Mouse (Mus musculus): ENCODE measurements at regions not wholly inside any gene's neighbourhood (a gene's known extent, or its start where the extent isn't known, plus 50 kb on each side); places are given as distances from the start of the nearest gene placed in this dataset.
"Not testable (repeated sequence)": the region's sequence is repeated elsewhere in the genome, so short reads cannot be mapped to it uniquely, and the experiment has no call there.

DNA sequence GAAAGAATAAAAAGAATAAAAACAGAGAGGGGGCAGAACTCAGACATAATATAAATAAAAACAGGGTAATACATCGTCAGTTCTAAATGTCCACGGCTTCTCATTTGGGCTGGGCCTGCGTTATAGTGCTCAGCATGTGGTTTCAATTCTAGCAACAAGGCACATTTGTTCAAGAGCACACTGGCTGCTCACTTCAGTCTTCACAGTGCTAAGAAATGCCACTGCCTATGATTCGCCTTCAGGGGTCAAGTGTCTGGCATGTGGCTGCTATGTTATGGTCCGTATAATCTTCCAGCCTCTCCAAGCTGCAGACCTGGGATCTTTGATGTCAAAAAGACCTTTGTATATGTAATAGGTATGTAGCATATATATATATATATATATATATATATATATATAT is 210.8 kb upstream of the Intu start:
- WGBS: 8% methylated on average over 5 of the region's 5 CpGs
- Histone ChIP-seq H3K4me2 (no peak overlapping the region), H3K27ac (peak overlapping the region; percentile 80; the same call in 1 of the 2 replicates), H3K9me3 (no peaks in the 10 kb centered on the region), H3K9ac (replicated peaks) (no peak overlapping the region), H3K27me3 (no peaks in the 10 kb centered on the region), H3K36me3 (no peaks in the 10 kb centered on the region), H3K4me1 (replicated peaks) (peaks cover 24% of the 10 kb centered on the region), H3K4me3 (replicated peaks) (no peak overlapping the region)
- ATAC-seq (ENCODE audit: insufficient number of reproducible peaks, insufficient read depth, low FRiP score, low TSS enrichment, low read depth): peak; percentile 75

DNA sequence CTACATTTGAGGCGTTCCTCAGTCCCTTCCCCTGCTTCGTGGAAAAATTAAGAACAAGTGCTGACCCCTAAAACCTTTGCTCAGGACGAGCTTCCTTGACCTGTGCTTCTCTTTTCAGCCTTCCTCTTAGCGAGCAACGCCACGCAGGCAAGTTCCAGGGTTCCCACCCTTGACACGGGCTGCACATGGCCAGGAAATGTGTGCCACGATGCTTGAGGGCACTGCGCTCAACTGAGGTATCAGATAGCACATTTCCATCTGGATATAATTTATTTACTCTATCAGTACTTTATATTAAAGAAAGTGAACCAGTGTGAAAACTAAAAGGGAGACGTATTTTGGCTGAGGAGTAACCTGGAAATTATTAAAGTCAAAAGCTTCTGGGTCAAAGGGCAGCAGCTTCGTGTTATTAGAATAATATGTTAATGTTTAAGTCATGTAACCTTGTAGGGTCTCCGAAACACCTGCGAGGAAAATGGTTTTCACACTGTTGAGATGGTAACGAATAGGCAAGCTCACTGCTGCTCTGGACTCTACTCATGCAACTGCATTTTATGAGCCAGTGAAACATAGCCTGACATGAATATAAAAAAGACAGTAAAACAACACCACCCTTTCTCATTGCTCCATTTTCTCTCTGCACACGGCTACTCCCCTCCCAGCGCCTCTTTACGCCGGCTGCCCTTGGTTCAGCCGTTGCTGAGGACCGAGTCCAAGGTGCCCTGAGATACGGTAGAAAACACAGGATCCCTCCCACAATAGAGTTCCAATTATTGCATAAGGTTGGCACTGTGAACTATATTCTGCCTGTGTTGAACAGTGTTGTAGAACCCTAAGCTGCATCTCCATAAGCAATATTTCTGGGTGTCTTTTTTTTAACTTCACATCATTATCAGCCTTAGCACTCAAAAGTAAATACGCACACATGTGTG is 204.9 kb upstream of the Intu start:
- H3K4me3 ChIP-seq (replicated peaks): no peak overlapping the region
- H3K27me3 ChIP-seq: no peaks in the 10 kb centered on the region
- no peaks in the 10 kb centered on the region for H3K9me3 ChIP-seq
- H3K9ac ChIP-seq (replicated peaks): no peak overlapping the region
- peak overlapping the region; percentile 71 for H3K27ac ChIP-seq
- peak; percentile 83 for ATAC-seq (ENCODE audit: insufficient number of reproducible peaks, insufficient read depth, low FRiP score, low TSS enrichment, low read depth)
- peak overlapping the region; percentile 16; the same call in 1 of the 2 replicates for H3K4me2 ChIP-seq
- WGBS: 26% methylated on average over 22 of the region's 22 CpGs
- peaks cover 28% of the 10 kb centered on the region for H3K4me1 ChIP-seq (replicated peaks)
- H3K36me3 ChIP-seq: no peaks in the 10 kb centered on the region

DNA sequence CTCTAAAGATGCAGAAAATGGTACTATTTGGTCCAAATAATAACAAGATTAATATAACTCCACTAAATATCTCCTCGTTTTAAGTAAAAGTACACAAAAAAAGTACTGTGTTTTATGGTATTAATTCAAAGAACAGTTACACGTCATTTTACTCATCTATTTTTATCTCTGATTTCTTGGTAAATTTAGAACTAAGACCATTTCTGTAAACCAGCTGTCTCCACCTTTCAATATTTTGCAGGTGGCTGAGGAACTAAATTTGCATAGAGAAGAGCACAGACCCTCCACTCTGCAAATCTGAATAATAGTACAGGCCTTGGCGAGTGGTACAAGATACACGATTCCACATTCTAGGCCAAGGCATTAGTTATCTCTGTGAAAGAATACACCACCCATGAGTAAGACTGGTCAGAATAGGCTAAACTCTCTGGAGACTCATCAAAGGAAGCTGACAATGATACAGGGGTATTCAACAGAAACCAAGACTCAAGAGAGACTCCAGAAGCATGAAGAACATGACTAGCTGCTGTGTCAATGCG is 191.5 kb upstream of the Intu start:
- Histone ChIP-seq H3K27ac (no peak overlapping the region), H3K9me3 (0 out of 2 replicates have a peak, but pooled peaks cover 4% of the 10 kb centered on the region), H3K4me3 (replicated peaks) (no peak overlapping the region), H3K4me1 (replicated peaks) (no peaks in the 10 kb centered on the region; the same call in 1 of the 2 replicates), H3K27me3 (no peaks in the 10 kb centered on the region), H3K9ac (replicated peaks) (no peak overlapping the region), H3K36me3 (no peaks in the 10 kb centered on the region), H3K4me2 (no peak overlapping the region)
- ATAC-seq (ENCODE audit: insufficient number of reproducible peaks, insufficient read depth, low FRiP score, low TSS enrichment, low read depth): no peak
- WGBS: 88% methylated on average over 5 of the region's 5 CpGs

DNA sequence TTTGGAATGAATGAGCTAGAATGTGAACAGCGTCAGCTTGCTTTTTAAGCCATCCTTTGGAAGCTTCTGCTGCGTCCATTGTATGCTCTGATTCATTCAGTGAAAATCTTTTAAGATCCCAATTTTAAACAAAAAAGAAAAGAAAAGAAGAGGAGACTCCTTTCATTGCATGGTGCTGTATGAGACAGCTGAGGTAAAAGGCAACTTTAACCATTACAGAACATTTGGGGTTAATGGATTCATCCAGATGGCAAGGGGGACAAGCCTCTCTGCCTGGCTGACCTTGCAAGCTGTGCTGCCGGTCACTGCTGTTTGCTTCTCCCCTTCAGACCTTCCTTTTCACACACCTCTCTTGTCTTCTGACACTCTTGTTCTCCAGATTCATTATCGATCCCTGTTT is 176.0 kb upstream of the Intu start:
- WGBS: 72% methylated on average over 4 of the region's 4 CpGs
- Histone ChIP-seq H3K27me3 (no peaks in the 10 kb centered on the region; the same call in 1 of the 2 replicates), H3K4me2 (no peak overlapping the region), H3K9ac (replicated peaks) (no peak overlapping the region), H3K4me1 (replicated peaks) (peaks cover 4% of the 10 kb centered on the region; the same call in 1 of the 2 replicates), H3K27ac (no peak overlapping the region), H3K4me3 (replicated peaks) (no peak overlapping the region), H3K36me3 (no peaks in the 10 kb centered on the region), H3K9me3 (no peaks in the 10 kb centered on the region)
- ATAC-seq (ENCODE audit: insufficient number of reproducible peaks, insufficient read depth, low FRiP score, low TSS enrichment, low read depth): no peak

DNA sequence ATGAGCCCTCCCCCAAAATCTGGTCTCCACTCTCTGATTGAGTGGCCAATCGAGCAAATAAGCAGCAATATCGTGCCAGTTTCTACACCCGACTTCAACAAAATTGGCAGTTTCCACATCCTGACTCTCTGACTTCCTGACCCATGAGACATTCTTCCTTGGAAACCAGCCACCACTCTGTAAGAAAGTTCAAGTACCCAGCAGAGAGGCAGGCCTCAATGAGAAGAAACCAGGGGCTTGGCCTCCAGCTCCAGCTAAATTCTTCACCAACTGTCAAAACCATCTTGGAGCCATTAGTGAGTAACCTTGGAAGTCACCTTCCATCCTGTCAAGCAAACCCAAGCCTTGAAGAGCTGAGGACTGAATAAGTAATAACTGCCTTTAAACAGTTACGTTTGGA is 162.7 kb upstream of the Intu start:
- no peak overlapping the region for H3K4me2 ChIP-seq
- H3K4me3 ChIP-seq (replicated peaks): no peak overlapping the region
- H3K9me3 ChIP-seq: no peaks in the 10 kb centered on the region
- no peak overlapping the region for H3K27ac ChIP-seq
- 86% methylated on average over 4 of the region's 4 CpGs for WGBS
- ATAC-seq (ENCODE audit: insufficient number of reproducible peaks, insufficient read depth, low FRiP score, low TSS enrichment, low read depth): no peak
- 0 out of 2 replicates have a peak, but pooled peaks cover 3% of the 10 kb centered on the region for H3K4me1 ChIP-seq (replicated peaks)
- H3K36me3 ChIP-seq: no peaks in the 10 kb centered on the region
- H3K27me3 ChIP-seq: no peaks in the 10 kb centered on the region
- no peak overlapping the region for H3K9ac ChIP-seq (replicated peaks)

DNA sequence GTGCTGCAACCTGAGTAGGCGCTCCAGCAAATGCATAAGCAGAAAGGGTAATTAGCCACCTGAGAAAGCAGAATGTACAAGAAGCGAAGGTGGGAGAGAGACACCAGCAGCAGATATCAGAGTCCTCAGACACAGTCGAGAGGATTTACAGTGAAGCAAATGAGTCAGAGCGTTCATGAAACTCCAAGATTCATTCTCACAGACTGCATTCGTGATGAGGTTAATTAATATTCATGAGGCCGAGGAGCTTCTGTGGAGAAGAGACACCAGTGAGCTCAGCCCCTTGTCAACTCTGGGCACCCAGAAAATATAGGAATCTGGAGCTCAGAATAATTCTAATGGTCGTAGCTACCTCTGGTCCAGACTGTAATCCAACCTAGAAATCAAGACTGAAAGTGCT is 159.7 kb upstream of the Intu start:
- Histone ChIP-seq H3K4me3 (replicated peaks) (no peak overlapping the region), H3K4me2 (no peak overlapping the region), H3K27me3 (no peaks in the 10 kb centered on the region), H3K27ac (no peak overlapping the region), H3K9ac (replicated peaks) (no peak overlapping the region), H3K9me3 (no peaks in the 10 kb centered on the region), H3K36me3 (no peaks in the 10 kb centered on the region), H3K4me1 (replicated peaks) (no peaks in the 10 kb centered on the region)
- WGBS: 64% methylated on average over 7 of the region's 7 CpGs
- ATAC-seq (ENCODE audit: insufficient number of reproducible peaks, insufficient read depth, low FRiP score, low TSS enrichment, low read depth): no peak

DNA sequence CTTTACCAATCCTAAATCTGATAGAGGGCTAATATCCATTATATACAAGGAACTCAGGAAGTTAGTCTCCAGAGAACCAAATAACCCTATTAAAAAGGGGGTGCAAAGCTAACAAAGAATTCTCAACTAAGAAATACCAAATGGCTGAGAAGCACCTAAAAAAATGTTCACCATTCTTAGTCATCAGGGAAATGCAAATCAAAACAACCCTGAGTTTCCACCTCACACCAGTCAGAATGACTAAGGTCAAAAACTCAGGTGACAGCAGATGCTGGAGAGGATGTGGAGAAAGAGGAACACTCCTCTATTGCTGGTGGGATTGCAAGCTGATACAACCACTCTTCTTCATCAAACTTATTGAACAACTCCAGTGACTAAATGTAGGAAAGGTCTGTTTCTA is 154.9 kb upstream of the Intu start:
- H3K4me3 ChIP-seq (replicated peaks); H3K27ac ChIP-seq; H3K9me3 ChIP-seq; H3K36me3 ChIP-seq; ATAC-seq (ENCODE audit: insufficient number of reproducible peaks, insufficient read depth, low FRiP score, low TSS enrichment, low read depth); H3K4me1 ChIP-seq (replicated peaks); H3K9ac ChIP-seq (replicated peaks); H3K27me3 ChIP-seq; H3K4me2 ChIP-seq: not testable (repeated sequence)

DNA sequence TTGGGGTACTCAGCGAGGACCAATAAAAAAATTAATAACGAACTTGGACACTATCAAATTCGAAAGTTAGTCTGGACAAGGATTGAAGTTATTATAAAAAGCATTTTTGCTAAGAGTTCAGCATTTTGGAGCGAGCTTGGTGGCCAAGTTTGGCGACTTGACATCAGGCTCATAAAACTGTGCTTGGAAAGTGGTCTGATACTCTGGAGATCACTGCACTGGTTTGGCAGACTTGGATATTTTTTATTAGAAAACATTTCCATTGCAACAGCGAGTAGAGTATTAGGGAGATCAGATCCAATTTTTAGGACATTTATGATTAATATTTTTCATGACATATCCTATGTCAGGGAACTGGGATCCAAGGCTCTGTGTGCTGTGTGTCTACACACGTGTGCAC is 153.7 kb upstream of the Intu start:
- 70% methylated on average over 7 of the region's 7 CpGs for WGBS
- no peak for ATAC-seq (ENCODE audit: insufficient number of reproducible peaks, insufficient read depth, low FRiP score, low TSS enrichment, low read depth)
- Histone ChIP-seq H3K9me3 (no peaks in the 10 kb centered on the region), H3K9ac (replicated peaks) (no peak overlapping the region), H3K27me3 (no peaks in the 10 kb centered on the region), H3K4me2 (no peak overlapping the region), H3K4me3 (replicated peaks) (no peak overlapping the region), H3K36me3 (no peaks in the 10 kb centered on the region), H3K27ac (no peak overlapping the region), H3K4me1 (replicated peaks) (peaks cover 6% of the 10 kb centered on the region; the same call in 1 of the 2 replicates)

DNA sequence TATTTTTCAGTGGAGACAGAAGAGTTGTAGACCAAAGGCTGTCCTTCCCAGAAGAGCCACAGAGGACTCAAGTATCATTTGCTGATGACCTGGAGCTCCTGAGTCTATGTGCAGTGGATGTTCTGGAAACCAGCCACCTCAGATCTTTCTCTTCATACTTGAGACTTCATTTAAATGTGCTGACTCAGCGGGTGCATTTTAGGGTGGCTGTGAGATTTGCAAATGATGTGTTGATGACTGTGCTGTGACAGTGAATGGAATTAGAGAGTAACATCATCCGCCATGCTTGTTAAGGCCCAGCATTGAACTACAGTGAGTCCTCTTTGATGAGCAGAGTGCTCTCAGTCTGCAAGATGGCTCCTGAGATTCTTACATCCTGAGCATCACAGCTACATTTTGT is 152.0 kb upstream of the Intu start:
- H3K4me2 ChIP-seq: no peak overlapping the region
- H3K4me3 ChIP-seq (replicated peaks): no peak overlapping the region
- no peak overlapping the region for H3K27ac ChIP-seq
- H3K9me3 ChIP-seq: no peaks in the 10 kb centered on the region
- WGBS: 85% methylated on average over 2 of the region's 2 CpGs
- H3K36me3 ChIP-seq: no peaks in the 10 kb centered on the region
- H3K27me3 ChIP-seq: no peaks in the 10 kb centered on the region
- peaks cover 6% of the 10 kb centered on the region; the same call in 1 of the 2 replicates for H3K4me1 ChIP-seq (replicated peaks)
- ATAC-seq (ENCODE audit: insufficient number of reproducible peaks, insufficient read depth, low FRiP score, low TSS enrichment, low read depth): no peak
- H3K9ac ChIP-seq (replicated peaks): no peak overlapping the region

DNA sequence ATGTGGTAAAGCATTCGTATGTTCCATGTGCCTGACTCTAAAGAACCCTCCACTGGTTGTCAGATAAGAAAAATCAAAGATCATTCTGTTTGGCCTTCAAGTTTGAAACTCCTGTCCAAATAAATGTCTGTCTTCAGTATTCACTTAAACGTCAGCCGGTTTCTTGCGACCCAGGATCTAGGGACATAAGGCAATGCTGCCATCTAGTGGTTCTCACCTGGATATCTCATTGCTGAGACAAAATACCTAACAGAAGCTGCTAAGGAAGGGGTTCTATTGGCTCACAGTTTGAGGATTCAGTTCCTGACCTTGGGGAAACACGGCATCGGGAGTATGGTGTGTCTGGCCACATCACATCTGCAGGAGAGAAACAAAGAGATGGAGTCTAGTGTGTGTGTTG is 139.5 kb upstream of the Intu start:
- ATAC-seq (ENCODE audit: insufficient number of reproducible peaks, insufficient read depth, low FRiP score, low TSS enrichment, low read depth): no peak
- H3K4me2 ChIP-seq: no peak overlapping the region
- H3K9ac ChIP-seq (replicated peaks): no peak overlapping the region
- no peak overlapping the region for H3K4me3 ChIP-seq (replicated peaks)
- no peak overlapping the region for H3K27ac ChIP-seq
- no peaks in the 10 kb centered on the region for H3K36me3 ChIP-seq
- whole genome bisulfite sequencing: 53% methylated on average over 6 of the region's 6 CpGs
- H3K9me3 ChIP-seq: no peaks in the 10 kb centered on the region
- H3K27me3 ChIP-seq: no peaks in the 10 kb centered on the region
- peaks cover 7% of the 10 kb centered on the region for H3K4me1 ChIP-seq (replicated peaks)

DNA sequence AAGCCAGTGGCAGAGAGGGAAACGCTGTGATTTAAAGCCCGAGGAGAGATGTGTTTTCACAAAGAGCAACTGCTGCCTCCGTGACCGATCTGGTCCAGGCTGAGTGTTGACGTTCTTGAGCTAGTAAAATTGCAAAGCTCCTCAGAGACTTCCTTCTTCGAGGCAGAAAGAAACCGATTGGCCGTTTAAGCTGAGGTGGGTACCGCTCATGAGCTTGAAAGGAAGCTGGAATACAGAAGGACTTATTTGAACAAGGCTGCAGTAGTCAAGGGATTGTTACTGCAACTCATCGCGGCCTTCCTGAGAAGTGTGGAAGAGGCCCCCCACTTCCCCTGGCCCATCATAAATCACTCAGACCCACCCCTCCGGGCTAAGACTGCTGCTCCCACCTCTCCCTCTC is 132.9 kb upstream of the Intu start:
- ATAC-seq (ENCODE audit: insufficient number of reproducible peaks, insufficient read depth, low FRiP score, low TSS enrichment, low read depth): peak; percentile 10; the same call in 1 of the 2 replicates
- Histone ChIP-seq H3K4me1 (replicated peaks) (peaks cover 26% of the 10 kb centered on the region), H3K27me3 (no peaks in the 10 kb centered on the region), H3K4me2 (peak overlapping the region; percentile 44), H3K27ac (peak overlapping the region; percentile 77), H3K9ac (replicated peaks) (no peak overlapping the region), H3K36me3 (no peaks in the 10 kb centered on the region), H3K4me3 (replicated peaks) (peak overlapping the region; percentile 2; the same call in 1 of the 2 replicates), H3K9me3 (no peaks in the 10 kb centered on the region)
- 29% methylated on average over 12 of the region's 12 CpGs for WGBS

Measured in limb, embryonic 12.5 days (tissue).